Mouse (Mus musculus): ENCODE measurements around the gene Wfdc6a. TPM values are rescaled to one million over a fixed set of nuclear protein-coding genes. Genes with fewer than 3 reads are reported as not detected.
"Not testable (repeated sequence)": the region's sequence is repeated elsewhere in the genome, so short reads cannot be mapped to it uniquely, and the experiment has no call there.

Gene Wfdc6a
- polyA plus RNA-seq (2012; fragmentation: generic; extraction: Trizol): not detected
- long read RNA-seq, experiment 1: 0 reads
- long read RNA-seq, experiment 2: 0 reads

DNA sequence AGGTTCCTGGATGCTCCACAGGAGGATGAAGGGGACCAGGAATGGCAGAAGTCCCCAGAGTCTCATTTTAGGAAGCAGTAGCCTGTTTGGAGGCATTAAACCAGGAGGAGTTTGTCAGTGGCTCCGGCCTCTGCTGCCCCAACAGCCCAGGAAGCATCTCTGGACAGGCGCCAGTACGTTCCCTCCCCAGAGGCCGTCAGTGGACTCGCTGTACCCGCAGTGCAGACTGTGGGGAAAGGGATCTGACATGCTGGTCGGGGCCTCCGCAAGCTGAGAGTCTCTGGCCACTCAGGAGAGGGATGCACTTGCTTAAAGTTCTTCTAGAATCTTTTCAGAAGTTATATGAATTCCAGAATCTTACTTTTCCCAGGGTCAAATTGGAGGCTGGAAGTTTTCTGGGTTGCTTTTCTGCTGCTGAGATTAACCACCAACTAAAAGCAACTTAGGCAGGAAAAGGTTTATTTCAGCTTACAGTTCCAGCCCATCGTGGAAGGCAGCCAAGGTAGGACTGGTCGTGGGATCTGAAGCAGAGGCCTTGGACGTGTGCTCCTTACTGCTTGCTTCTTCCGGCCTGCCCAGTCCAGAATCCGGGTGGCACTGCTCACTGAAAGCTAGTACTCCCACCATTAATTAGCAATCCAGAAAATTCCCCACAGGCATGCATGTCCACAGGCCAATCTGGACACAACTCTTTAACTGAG, at the start of gene Wfdc6a:
TSS of gene Wfdc6a (minus strand) at position 423 of the 701 bp plus-strand sequence.
- not testable (repeated sequence) for H3K4me3 ChIP-seq (ENCODE audit: insufficient read depth, poor library complexity, severe bottlenecking); H3K79me2 ChIP-seq (ENCODE audit: control insufficient read depth, insufficient read depth); H3ac ChIP-seq (ENCODE audit: control insufficient read depth, insufficient read length, low read depth); H3K79me3 ChIP-seq (ENCODE audit: low read depth); H3K36me3 ChIP-seq (ENCODE audit: control insufficient read depth, insufficient read depth)
- peaks cover 50% of the 10 kb centered on the region for H3K27me3 ChIP-seq (ENCODE audit: control insufficient read depth, insufficient read depth, insufficient read length)

DNA sequence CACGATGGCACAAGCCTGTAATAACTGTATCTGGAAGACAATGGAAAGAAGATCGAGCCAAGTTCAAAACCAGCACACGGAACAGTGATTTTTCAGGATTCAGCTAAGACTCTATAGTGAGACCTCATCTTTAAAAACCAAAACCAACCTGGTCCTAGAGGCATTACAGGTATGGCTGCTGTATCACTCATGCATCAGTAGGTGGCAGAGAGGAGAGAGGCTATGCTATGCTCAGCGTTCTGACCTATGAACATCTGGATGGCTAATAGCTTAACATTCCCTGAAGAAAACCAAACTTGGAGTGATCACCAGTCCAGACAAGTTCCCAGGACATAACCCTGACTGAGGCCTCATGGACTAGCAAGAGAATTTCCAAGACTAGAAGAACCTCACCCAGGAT, 36.5 kb upstream of the Wfdc6a start:
- H3K36me3 ChIP-seq (ENCODE audit: control insufficient read depth, insufficient read depth): no peaks in the 10 kb centered on the region
- peaks cover 29% of the 10 kb centered on the region for H3K27me3 ChIP-seq (ENCODE audit: control insufficient read depth, insufficient read depth, insufficient read length)
- H3ac ChIP-seq (ENCODE audit: control insufficient read depth, insufficient read length, low read depth): no peak overlapping the region
- TF ChIP-seq MYOG (IDR thresholded peaks at IDR 0.05; ENCODE audit: control insufficient read depth, extremely low read depth, insufficient read length): no peak
- TF ChIP-seq USF1 (IDR thresholded peaks at IDR 0.05; ENCODE audit: low read depth): no peak
- TF ChIP-seq MAX (IDR thresholded peaks at IDR 0.05): no peak
- no peak for TF ChIP-seq MYOD1 (IDR thresholded peaks at IDR 0.05; ENCODE audit: control insufficient read depth, insufficient read length, low read depth)
- no peak for TF ChIP-seq CTCF (IDR thresholded peaks at IDR 0.05; ENCODE audit: control insufficient read depth, insufficient read depth, insufficient read length)
- no peak for TF ChIP-seq FOSL1 (IDR thresholded peaks at IDR 0.05; ENCODE audit: insufficient read depth, low read length, poor library complexity, severe bottlenecking)
- H3K79me2 ChIP-seq (ENCODE audit: control insufficient read depth, insufficient read depth): no peaks in the 10 kb centered on the region
- no peak overlapping the region for H3K4me3 ChIP-seq (ENCODE audit: insufficient read depth, poor library complexity, severe bottlenecking)
- H3K79me3 ChIP-seq (ENCODE audit: low read depth): no peaks in the 10 kb centered on the region

DNA sequence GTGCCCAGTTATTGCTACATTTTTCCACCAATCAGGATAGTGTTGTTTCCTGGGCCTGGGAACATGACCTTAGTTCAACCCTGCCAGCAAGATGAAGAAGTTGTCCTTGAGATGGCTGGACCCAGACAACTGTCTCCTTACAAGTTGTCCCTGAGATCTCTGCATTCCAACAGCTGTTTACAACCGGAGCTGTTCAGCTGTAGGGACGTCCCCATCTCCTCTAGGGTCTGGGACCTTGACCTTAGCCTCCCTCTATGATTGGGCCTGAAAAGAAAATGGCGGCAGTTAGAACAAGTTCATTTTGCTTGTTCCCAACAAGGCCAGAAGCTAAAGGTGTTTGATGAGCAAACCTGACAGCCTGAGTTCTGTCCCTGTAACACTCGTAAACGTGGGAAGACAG, 33.8 kb upstream of the Wfdc6a start:
- no peaks in the 10 kb centered on the region for H3K79me3 ChIP-seq (ENCODE audit: low read depth)
- H3K27me3 ChIP-seq (ENCODE audit: control insufficient read depth, insufficient read depth, insufficient read length): peaks cover 29% of the 10 kb centered on the region
- TF ChIP-seq CTCF (IDR thresholded peaks at IDR 0.05; ENCODE audit: control insufficient read depth, insufficient read depth, insufficient read length) (no peak), MAX (IDR thresholded peaks at IDR 0.05) (no peak), USF1 (IDR thresholded peaks at IDR 0.05; ENCODE audit: low read depth) (no peak), MYOD1 (IDR thresholded peaks at IDR 0.05; ENCODE audit: control insufficient read depth, insufficient read length, low read depth) (no peak), FOSL1 (IDR thresholded peaks at IDR 0.05; ENCODE audit: insufficient read depth, low read length, poor library complexity, severe bottlenecking) (no peak), MYOG (IDR thresholded peaks at IDR 0.05; ENCODE audit: control insufficient read depth, extremely low read depth, insufficient read length) (no peak)
- no peak overlapping the region for H3ac ChIP-seq (ENCODE audit: control insufficient read depth, insufficient read length, low read depth)
- H3K79me2 ChIP-seq (ENCODE audit: control insufficient read depth, insufficient read depth): no peaks in the 10 kb centered on the region
- H3K4me3 ChIP-seq (ENCODE audit: insufficient read depth, poor library complexity, severe bottlenecking): no peak overlapping the region
- no peaks in the 10 kb centered on the region for H3K36me3 ChIP-seq (ENCODE audit: control insufficient read depth, insufficient read depth)

DNA sequence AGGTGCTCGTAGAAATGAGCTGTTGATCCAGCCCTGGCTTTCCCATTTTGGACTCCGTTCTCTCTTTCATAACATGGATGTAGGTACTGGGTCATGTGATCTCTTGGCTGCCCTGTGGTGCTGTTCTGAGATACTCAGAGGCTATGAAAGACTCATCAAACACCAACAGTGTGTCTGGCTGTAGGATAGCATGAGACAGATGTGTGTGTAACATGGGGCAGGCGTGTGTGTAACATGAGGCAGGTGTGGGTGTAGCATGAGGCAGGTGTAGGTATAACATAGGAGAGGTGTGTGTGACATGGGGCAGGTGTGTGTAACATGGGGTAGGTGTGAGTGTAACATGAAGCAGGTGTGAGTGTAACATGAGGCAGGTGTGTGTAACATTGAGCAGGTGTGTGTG, 30.1 kb upstream of the Wfdc6a start:
- no peak overlapping the region for H3ac ChIP-seq (ENCODE audit: control insufficient read depth, insufficient read length, low read depth)
- no peak overlapping the region for H3K4me3 ChIP-seq (ENCODE audit: insufficient read depth, poor library complexity, severe bottlenecking)
- no peaks in the 10 kb centered on the region for H3K36me3 ChIP-seq (ENCODE audit: control insufficient read depth, insufficient read depth)
- H3K27me3 ChIP-seq (ENCODE audit: control insufficient read depth, insufficient read depth, insufficient read length): peaks cover 12% of the 10 kb centered on the region
- H3K79me3 ChIP-seq (ENCODE audit: low read depth): no peaks in the 10 kb centered on the region
- H3K79me2 ChIP-seq (ENCODE audit: control insufficient read depth, insufficient read depth): no peaks in the 10 kb centered on the region
- TF ChIP-seq CEBPB (IDR thresholded peaks at IDR 0.05; ENCODE audit: low read depth) (no peak), FOSL1 (IDR thresholded peaks at IDR 0.05; ENCODE audit: insufficient read depth, low read length, poor library complexity, severe bottlenecking) (no peak), USF1 (IDR thresholded peaks at IDR 0.05; ENCODE audit: low read depth) (no peak)

DNA sequence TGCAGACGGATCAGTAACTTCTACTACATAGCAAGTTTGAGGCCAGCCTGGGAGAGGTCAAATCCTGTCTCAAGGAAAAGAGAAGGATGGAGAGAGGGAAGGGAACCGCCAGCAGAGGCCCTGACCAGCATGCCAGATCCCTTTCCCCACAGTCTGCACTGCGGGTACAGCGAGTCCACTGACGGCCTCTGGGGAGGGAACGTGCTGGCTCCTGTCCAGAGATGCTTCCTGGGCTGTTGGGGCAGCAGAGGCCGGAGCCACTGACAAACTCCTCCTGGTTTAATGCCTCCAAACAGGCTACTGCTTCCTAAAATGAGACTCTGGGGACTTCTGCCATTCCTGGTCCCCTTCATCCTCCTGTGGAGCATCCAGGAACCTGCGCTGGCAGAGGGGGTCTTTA, 28.2 kb upstream of the Wfdc6a start, which contains the start of the genes Wfdc6b and Wfdc8:
TSS of gene Wfdc6b (plus strand) at position 52 of the 400 bp plus-strand sequence.
TSS of gene Wfdc8 (minus strand) at position 156 of the 400 bp plus-strand sequence.
- not testable (repeated sequence) for H3K4me3 ChIP-seq (ENCODE audit: insufficient read depth, poor library complexity, severe bottlenecking); H3K36me3 ChIP-seq (ENCODE audit: control insufficient read depth, insufficient read depth); H3K79me3 ChIP-seq (ENCODE audit: low read depth); H3K79me2 ChIP-seq (ENCODE audit: control insufficient read depth, insufficient read depth); H3ac ChIP-seq (ENCODE audit: control insufficient read depth, insufficient read length, low read depth)
- peaks cover 15% of the 10 kb centered on the region for H3K27me3 ChIP-seq (ENCODE audit: control insufficient read depth, insufficient read depth, insufficient read length)

DNA sequence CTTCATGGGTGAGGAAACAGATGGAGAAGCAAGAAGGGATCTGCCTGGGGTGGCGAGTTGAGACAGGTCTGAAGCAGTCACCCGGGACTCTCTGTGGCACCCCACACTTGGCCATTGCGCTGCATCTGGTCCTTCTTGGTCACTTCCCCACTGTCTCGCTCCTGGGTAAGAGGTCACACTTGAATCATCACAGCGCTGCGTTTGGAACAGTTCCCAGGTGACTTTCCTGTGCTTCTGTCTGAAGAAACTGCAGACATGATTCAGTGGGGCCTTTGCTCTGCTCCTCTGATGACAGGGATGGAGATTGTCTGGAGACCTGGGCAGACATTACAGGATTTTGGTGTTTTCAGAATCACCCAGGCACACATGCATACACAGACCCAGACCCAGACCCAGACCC, 23.5 kb upstream of the Wfdc6a start:
- TF ChIP-seq CEBPB (IDR thresholded peaks at IDR 0.05; ENCODE audit: low read depth) (no peak), MAX (IDR thresholded peaks at IDR 0.05) (no peak), MYOG (IDR thresholded peaks at IDR 0.05; ENCODE audit: control insufficient read depth, extremely low read depth, insufficient read length) (no peak), USF1 (IDR thresholded peaks at IDR 0.05; ENCODE audit: low read depth) (no peak), FOSL1 (IDR thresholded peaks at IDR 0.05; ENCODE audit: insufficient read depth, low read length, poor library complexity, severe bottlenecking) (no peak), CTCF (IDR thresholded peaks at IDR 0.05; ENCODE audit: control insufficient read depth, insufficient read depth, insufficient read length) (no peak), MYOD1 (IDR thresholded peaks at IDR 0.05; ENCODE audit: control insufficient read depth, insufficient read length, low read depth) (no peak)
- Histone ChIP-seq H3ac (ENCODE audit: control insufficient read depth, insufficient read length, low read depth) (no peak overlapping the region), H3K4me3 (ENCODE audit: insufficient read depth, poor library complexity, severe bottlenecking) (no peak overlapping the region), H3K36me3 (ENCODE audit: control insufficient read depth, insufficient read depth) (no peaks in the 10 kb centered on the region), H3K27me3 (ENCODE audit: control insufficient read depth, insufficient read depth, insufficient read length) (peaks cover 35% of the 10 kb centered on the region), H3K79me3 (ENCODE audit: low read depth) (no peaks in the 10 kb centered on the region), H3K79me2 (ENCODE audit: control insufficient read depth, insufficient read depth) (no peaks in the 10 kb centered on the region)

Data from C2C12 (cell line).